Mouse (Mus musculus) kidney, adult 18-20 months (tissue): ENCODE measurements around the gene Agap1.

ENCODE experiments used
- DNase-seq: peaks from one replicate; pipeline ENCODE4 v3.0.0; 2021

Agap1 gene

DNA sequence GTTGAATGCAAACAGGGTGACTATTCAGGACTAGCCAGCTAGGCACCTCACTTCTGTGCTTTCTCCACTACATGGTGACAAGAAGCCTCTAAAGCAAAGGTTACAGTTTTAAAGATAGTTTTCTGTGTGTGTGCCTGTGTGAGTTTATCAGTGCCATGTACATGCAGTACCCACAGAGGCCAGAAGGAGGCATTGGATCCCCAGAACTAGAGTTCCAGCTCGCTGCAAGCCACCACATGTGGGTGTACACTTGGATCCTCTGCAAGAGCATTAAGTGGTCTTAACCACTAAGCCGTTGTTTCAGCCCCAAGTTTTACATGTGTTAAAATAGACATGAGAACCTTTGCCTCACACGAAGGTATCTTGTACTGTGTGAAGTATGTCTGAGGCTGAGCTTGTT is 219.1 kb downstream of the Agap1 start:
- peak; percentile 14 for DNase-seq

DNA sequence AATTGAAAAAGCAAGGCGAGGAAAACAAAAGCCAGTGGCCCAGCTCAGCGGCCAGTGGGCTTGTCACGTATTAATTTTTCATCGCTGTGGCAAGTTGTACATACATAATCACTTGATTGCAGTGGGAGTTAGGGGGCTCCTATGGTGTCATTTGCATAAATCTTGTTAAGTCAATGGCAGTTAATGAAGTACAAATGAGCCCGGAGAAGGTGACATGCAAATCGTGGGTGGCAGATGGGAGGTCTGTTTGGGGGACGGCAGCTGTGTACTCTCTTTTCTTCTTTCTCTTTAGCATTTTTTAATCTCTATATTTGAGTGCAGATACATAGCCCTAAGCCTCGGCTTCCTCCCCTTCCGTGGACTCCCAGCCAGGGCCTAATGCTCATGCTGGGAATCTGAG is 220.1 kb downstream of the Agap1 start:
- no peak for DNase-seq

DNA sequence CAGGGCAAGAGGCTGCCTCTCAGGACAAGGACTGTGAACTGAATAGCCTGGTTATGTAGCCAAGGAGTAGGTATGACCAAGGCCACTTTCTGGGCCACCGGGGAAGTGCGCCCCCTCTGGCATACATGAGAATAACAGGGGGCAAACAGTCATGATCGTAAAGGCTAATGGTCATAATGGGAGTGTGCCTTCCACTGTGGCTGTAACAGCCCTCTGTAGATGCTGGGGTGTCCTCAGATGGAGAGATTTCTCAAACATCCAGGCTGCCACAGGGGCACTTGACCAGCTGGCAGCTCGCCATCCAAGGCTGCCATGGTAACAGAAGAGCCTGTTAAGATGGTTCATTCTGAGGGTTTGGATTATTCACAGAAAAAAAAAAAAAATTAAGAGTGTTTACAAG is 221.8 kb downstream of the Agap1 start:
- DNase-seq = peak; percentile 7

DNA sequence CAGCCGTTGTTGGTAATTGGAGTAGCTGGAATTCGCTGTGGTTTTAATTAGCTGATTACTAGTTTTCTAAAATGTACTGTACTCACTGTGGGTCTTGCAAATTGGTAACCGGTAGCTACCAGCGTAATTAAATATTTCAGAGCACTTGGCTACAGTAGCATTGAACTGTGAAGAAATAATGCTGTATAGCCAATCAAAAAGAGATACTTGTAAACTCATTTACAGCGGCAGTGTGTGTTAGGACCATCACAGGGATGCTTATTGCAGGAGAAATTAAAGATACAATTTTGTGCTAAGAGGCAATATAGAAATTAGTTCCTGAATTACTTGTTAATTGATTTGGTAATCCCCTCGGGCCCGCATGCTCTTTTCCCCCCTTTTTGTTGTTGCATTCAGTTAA is 226.1 kb downstream of the Agap1 start:
- no peak for DNase-seq

DNA sequence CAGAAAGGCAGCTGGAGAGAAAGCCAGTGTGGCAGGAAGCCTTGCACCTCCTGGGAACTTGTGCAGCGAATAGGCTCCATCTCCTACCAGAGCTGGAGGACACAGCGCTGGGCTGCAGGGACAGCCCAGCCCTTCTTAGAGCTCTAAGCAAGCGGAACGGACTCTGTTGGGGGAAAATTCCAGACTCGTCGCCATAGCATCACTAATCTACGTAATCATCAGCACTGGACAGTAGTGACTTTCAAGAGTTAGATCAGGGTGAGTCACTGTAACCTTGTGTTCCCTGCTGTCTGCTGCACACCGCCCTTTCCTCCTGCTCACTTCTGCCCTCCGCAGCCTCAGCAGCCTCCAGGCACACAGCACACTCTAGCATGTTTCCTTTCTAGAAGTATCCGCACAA is 234.3 kb downstream of the Agap1 start:
- DNase-seq = no peak

DNA sequence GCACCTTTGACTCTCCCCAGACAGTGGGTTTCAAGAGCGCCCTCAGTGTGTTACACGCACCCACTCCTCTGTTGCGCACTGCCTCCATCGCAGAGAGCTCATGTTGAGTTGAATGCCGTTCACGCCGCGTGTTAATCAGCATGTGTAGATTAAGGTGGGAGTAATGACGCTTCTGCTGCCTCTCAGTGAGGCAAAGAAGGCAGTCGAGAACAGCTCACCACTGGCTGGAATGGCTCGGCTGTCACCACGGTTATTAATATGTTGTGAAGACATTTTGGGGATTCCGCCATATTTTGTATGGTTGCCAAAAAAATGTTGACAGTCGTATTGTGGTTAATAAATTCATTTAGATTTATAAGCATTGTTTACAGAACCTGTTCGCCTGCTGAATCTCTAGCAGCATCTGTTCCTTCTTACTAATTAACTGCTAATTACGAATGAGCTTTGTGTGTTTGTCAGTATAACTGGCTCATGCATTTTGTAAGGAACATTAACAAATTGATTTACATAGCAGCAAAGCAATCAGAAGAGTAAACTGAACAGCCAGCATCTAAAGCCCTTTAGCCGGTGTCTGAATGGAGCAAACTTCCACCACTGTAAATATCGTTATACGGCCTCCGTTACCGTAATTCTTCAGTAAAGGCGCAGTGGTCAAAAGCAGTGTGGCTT is 235.1 kb downstream of the Agap1 start:
- DNase-seq = no peak

DNA sequence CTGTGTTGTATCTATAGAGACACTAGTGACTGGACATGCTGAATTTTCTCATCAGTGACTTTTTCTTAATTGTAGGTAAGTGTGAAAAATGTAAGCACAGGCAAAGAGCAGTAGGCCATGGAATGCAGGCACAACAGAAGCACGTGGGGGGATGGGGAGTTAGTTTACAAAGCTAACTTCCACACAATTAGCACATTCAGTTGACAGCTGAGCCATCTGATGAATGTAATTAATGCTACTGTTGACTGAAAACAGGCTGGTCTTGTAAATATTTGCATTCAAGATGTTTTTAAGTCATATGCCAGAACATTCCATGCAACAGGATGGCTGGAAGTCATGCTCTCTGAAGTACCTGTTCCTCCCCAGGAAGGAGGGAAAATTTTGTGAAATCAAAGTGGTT is 236.5 kb downstream of the Agap1 start:
- DNase-seq = no peak

DNA sequence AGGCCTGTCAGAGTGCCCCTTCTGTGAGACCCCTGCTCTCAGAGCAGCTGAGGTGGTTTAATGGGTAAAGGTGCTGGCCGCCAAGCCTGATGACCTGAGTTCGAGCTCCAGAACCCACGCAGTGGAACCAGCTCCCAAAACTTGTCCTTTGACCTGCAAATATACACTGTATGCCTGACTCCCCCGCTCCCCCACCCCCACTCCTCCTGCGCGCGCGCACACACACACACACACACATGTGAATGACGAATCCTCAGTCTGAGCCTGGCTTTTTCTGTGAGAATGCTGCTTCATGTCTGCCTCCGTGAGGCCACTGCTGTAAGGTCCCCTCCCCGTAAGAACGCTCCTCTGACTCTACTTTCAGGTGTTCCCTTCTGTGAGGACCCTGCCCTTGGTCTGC is 237.8 kb downstream of the Agap1 start:
- no peak for DNase-seq

DNA sequence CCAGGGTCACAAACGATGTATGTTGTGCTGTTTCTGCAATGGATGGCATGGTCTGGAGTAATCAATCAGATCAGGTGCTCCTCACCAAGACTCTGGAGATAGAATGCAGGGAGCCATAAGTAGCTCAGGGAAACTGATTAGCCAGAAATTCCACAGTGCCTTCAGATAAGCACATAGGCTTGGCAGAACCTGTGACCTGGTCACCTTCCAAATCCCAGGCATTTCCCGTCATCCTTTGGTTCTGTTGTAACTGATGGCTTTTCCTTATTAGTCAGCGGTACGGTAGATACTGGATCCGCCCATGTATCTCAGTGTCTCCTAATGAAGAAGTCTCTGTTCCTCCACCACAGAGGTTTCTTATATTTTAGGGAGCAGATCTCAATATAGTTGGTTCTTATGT is 240.3 kb downstream of the Agap1 start:
- no peak for DNase-seq

DNA sequence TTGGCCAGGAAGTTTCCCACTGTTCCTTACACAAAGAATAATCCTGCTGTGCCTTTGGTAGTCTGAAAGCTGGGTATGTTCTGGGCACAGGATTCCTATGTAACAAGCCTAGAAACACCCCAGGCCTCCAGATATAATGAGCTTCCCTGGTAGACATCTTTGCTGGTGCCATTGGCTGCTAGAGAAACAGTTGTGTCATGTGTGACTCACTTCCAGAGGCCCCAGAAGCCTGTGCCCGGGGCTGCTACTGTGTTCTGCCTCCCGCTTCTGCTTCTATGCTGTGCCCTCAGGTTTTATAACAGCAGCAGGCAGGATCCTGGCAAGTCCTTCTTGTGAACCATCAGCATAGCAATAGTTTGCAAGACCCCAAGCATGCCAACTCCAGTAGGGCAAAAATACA is 242.6 kb downstream of the Agap1 start:
- DNase-seq = no peak

DNA sequence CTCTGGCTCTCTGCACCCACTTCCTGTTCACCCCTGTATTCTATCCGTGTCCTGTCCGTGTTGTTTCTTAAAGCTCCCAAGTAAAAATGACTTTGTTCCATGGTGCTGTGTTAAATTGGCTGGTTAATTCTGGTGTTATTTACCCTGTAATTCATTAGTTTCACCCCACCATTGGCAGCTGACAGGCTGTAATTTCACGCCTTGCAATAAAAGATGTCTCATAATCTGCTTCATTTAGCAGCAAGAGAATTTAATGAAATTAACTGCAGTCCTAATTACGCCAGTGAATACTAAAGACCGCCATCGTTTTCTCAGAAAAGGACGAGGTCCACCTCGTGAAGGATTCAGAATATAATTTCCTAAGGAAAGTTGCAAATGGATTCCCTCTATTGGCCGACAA is 245.6 kb downstream of the Agap1 start:
- no peak for DNase-seq

DNA sequence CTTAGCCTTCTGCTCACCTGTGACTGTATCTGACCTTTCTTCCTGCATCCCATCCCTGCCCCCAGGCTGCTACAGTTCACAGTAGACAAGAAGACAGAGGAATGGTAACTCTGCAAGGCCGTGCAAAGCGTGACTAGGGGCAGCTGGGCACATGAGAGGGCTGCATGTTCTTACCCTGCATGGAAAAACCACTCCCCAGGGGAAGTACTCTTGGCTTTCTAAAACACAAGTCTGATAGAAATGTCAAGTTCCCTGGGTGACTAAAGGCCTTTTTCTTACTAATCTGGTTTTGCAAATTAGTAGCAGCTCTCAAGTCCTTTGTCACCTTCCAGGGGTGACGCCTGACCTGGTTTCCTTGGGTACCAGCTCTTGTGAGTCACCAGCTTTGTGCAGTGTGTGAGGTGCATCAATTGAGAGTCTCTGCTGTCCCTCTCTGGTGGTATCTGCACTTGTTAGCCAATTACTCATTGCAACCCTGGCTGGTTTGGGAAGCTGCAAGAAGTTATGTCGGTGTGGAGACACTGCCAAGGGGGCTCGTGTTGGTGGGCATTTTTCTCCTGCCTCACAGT is 246.6 kb downstream of the Agap1 start:
- DNase-seq = no peak

DNA sequence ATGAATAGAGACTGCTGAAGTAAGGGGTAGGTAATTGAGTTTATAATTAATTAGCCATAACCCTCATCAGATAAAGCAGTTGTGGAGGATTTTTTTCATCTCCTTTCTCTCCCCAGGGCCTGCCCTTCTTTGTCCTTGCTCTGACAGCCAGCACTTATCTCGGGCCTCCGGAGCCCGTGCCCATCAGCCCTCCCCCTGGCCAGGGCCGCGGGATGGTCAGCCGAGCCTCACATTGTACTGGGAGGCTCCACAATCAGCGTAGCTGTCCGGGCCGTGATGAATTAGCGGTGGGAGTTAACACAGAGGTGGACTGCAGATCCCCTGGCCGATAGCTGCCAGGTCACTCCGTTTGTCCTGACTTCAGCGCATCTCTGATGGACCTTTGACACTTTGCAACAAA is 248.7 kb downstream of the Agap1 start:
- no peak for DNase-seq

DNA sequence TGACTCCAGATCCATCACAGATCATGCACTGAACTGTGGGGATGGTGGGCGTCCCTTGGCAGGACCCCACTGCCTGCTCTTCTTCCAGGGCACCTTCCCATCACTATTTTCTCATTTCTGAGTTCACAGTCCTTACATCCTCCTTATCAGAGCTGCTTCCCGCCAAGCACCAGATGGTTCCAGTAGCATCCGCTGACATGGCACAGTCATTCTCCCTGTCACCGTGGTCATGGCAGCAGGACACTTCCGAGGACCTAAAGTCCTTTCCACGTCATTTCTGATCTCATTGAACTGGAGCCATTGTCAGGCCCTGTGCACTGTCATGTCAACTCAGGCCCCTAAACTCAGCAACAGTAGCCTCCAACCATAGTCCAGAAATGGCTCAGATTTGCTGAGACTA is 251.1 kb downstream of the Agap1 start:
- no peak for DNase-seq

DNA sequence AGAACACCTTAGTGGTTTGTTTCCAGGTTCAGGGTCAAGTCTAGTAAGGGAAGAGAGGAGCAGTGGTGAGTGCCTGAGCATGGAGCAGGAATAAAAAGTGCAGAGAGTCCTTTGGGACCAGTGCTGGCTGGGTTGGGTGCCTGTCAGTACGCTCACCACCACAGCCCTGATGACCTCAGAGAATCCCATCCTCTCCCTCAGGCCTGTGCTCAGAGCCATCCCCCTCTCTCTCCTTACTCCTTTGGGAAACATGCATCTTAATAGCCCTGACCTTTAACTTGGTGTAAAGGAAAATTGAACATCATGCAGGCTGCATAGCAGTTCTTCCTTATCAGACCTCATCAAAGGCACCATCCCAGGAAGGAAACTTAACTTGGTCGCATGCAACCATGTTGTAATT is 252.3 kb downstream of the Agap1 start:
- DNase-seq = no peak

DNA sequence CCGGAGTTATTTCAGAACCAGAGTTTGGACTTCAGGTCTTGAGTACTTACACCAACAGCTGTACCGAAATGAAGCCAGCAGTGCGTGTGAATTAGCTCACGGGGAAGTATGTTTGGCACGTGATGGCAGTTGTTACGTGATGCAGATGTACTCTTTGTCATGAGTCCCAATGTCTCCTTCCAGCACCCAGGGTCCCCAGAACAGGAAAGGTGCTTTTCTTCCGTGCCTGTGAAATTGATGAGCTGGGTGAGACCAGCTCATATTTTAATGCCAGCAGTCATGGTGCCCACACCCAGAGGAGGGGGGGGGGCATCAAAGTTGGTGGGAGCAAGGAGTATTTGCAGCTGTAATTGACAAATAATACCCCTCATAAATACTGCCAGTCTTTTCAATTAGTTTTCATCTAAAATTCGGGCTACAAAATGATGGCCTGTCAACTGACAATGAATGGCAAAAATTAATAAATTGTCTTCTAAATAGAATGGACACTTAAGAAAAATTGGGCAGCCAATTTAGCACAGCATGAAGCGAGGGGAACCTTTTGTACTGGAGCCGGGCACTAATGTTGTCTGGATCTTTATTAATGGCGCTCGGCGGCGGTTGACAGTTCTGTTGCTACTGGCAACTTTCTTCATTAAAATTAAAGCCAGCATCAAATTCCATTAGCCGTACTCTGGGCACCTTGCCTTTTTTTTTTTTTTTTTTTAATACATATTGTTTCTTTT is 253.3 kb downstream of the Agap1 start:
- no peak for DNase-seq

DNA sequence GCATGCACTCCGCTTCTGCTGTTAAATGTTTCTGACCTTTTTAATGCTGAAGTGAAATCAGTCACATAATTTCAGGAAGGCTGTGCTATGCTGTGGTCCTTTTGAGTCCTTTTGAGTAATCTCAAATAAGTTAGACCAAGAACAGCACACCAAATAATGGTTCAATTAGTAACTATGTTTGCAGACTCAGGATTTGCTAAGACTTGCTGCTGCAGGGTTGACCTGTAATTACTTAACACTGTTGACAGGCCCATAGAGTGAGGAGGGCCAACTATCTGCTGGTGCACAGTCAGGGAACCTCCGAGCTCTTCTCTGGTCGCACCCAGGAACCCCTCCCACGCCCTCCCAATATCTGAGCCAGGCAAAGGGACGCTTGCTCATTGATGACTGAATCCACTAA is 255.2 kb downstream of the Agap1 start:
- no peak for DNase-seq

DNA sequence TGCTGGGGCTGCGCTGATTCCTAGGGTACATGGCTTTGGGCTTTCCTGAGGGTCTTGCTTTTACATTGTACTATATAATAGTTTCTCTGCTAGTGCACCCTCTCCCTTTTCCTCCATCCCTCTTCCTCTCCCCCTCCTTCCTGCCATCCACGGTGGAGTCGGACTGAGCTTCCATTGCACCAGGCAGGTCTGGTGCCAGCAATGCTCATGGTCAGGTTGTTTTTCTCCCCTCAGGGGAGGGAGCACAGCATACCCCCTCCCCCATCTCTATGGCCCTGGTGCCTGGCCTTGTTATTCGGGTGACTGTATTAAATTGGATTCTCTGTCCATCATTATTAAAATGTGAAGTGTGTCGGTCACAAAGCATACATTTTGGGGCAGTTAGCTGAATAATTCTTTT is 259.1 kb downstream of the Agap1 start:
- no peak for DNase-seq

DNA sequence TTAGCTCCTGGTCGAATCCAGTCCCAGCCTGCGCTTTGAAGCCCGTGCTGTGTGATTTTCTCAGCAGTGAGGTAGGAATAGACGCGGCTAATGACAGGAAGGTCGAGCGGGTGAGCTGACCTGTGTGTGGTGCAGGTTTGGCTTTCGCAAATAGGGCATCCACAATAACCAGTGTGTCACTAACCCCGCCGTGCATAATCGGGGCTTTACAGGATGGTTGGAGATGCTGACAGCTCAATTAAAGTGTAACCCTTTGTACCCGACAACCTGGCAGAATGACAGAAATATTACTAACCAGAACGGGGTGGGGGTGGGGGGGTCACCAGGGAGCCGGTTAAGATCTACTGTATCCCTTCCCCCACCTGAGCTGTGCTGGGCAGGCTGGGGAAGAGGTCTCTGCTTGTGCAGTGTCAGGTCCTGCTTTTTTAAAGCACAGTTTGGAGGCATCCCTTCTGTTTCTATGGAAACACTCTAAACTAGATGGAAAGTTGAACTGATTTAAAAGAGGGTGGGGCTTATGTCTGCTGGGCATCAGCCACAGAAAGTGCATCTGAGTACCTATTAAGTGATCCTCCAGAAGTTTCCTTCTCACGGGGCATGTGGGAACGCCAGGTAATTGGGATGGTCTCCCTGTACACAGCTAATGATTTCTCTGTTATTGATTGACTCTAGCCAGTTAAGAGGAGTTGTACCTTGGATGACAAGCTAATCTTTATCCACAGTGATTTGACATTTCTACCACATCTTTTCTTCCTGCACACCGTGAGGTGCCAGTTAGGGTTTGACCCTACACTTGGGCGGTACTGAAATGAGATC is 259.8 kb downstream of the Agap1 start:
- DNase-seq = peak; percentile 54

DNA sequence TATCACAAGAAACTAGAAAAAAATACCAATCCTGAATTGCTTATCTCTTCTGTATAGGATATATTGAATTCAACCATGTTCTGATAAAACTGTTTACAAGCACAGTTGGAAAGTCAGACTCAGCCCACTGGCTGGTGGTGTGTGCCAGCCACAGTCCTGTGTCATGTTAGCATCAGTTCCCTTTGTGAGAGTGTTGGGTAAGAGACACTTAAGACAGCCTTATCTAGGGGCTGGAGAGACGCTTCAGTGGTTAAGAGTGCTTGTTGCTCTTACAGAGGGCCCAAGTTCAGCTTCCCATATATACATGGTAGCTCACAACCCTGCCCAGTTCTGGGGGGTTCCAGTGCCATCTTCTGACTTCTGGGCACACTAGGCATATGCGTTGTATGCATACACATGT is 261.6 kb downstream of the Agap1 start:
- no peak for DNase-seq

DNA sequence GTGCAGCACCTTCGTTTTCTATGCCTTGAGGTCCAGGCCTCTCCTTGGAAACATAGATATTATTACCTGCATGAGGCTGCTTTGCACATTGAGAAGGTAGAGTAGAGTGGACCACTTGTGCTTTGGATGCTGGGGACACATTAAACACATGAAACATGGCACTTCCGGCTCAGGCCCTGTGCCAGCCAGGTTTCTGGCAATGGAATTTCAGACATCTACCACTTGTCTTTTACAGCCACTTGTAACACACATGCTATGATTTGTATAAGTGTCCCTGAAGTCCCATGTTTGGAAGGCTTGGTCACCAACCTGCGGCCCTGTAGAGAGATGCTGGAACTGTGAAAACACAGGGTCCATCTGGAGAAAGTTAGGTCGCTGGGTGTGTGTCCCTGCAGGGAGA is 262.5 kb downstream of the Agap1 start:
- no peak for DNase-seq

DNA sequence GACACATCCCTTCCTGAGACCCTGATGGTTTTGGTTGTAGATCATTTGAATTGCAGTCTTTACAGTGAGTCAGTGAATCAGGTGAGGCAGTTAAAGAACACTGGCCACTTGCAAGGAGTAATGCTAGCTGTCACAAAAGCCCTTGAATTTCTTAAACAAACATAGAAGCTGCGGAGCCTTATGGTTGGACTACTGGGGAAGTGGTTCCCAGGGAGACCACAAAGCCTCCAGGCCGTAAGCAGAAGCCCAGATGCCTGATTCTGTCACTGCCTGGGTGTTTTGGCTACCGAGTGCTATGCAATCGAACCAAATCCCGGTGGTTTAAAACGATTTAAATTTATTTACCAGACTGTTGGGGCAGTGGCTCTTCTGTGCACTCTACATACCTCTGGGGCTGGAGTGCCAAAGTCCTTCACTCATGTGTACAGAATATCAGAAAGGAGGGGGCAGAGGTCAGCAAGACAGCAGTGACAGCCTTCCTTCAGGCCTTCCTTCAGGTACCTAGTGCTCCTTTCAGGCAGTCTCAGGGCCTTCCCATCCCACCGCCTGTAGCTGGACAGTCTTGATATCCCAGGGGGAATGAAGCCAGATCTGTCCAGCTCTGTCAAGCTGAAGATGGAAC is 264.3 kb downstream of the Agap1 start:
- DNase-seq = no peak

DNA sequence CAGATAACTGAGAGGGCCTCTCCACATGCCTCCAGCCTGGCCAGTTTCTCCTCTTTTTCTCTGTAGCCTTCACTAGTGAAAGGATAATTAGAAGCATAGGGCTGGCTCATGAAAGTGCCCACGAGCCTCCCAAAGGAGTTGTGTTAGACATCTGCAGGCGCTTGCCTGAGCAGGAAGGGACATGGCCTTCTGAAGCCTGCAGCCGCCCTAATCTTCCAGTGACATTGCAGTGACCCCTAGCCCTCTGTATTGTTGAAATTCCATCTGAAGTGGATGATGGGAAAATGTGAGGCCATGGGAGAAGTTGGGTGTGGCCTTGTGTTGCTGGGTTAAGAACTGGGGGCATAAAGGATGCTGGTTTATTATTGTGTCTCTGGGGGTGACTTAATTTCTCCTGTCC is 269.5 kb downstream of the Agap1 start:
- no peak for DNase-seq
